Mouse (Mus musculus) small intestine, adult 2 months (tissue): ENCODE measurements around the gene Lsm2.

Experiments
- CTCF ChIP-seq: fragments of 200-500 bp; IDR thresholded peaks from 2 replicates; pipeline ENCODE4 v1.5.1; 2012; ENCODE audit warnings: low read depth, mild to moderate bottlenecking, control low read depth, inconsistent platforms, low read length, moderate library complexity, mixed read lengths; ENCODE audit not compliant: insufficient replicate concordance, insufficient read length; ENCODE audit errors: extremely low read depth
- POLR2A ChIP-seq: fragments of 200-500 bp; IDR thresholded peaks from 2 replicates; pipeline ENCODE4 v1.6.1; 2012; ENCODE audit warnings: low read depth, mild to moderate bottlenecking, control low read depth, inconsistent platforms, low read length, moderate library complexity

- no peak for TF ChIP-seq CTCF
- TF ChIP-seq POLR2A: no peak
Measured at GRCm38 (mm10) chr17:34956340-34956739, 25.3 kb upstream of the Lsm2 start.
